Mouse (Mus musculus) forebrain, postnatal 0 days (tissue): ENCODE results near the gene Nol6. TPM values are rescaled to one million over a fixed set of nuclear protein-coding genes. Genes with fewer than 3 reads are reported as not detected.

Experiments used
- ATAC-seq: fragments of 200-750 bp; cut with Nextera tagmentation; 2 replicates; pipeline ENCODE4 v1.8.0; 2017; ENCODE audit warnings: mild to moderate bottlenecking, moderate library complexity
- DNase-seq: peaks from one replicate; pipeline ENCODE4 v3.0.0-alpha.2; 2015
- H3K27ac ChIP-seq: fragments of 300-500 bp; sonication (generic); 2 replicates; pipeline ENCODE4 v1.5.1; 2014; ENCODE audit warnings: low read depth, mild to moderate bottlenecking, antibody characterized with exemption, low read length, moderate library complexity, mixed read lengths
- H3K27me3 ChIP-seq: fragments of 300-500 bp; sonication (generic); 2 replicates; pipeline ENCODE4 v1.6.1; 2014; ENCODE audit warnings: mild to moderate bottlenecking, low read length, mixed read lengths; ENCODE audit not compliant: insufficient read depth
- H3K36me3 ChIP-seq: fragments of 300-500 bp; sonication (generic); 2 replicates; pipeline ENCODE4 v1.6.1; 2014; ENCODE audit warnings: mild to moderate bottlenecking, moderate library complexity; ENCODE audit not compliant: insufficient read depth
- H3K4me1 ChIP-seq: fragments of 300-500 bp; sonication (generic); 2 replicates; pipeline ENCODE4 v1.6.1; 2014; ENCODE audit warnings: antibody characterized with exemption; ENCODE audit not compliant: insufficient read depth
- H3K4me2 ChIP-seq: fragments of 300-500 bp; sonication (generic); 2 replicates; pipeline ENCODE4 v1.6.1; 2014; ENCODE audit warnings: low read depth, mild to moderate bottlenecking, moderate library complexity
- H3K4me3 ChIP-seq: fragments of 300-500 bp; sonication (generic); 2 replicates; pipeline ENCODE4 v1.5.1; 2014; ENCODE audit warnings: low read depth, low read length, mixed read lengths
- H3K9ac ChIP-seq: fragments of 300-500 bp; sonication (generic); 2 replicates; pipeline ENCODE4 v1.6.1; 2014; ENCODE audit warnings: mild to moderate bottlenecking
- H3K9me3 ChIP-seq: fragments of 300-500 bp; sonication (generic); 2 replicates; pipeline ENCODE4 v1.6.1; 2016; ENCODE audit warnings: low read length
- CTCF ChIP-seq: sonication (generic); IDR thresholded peaks from 2 replicates; pipeline ENCODE4 v1.5.1; 2016; ENCODE audit warnings: antibody characterized with exemption, control low read depth, low read depth
- WGBS: fragments of 180-500 bp; shearing (Covaris S2); extraction: QIAGEN DNeasy Blood & Tissue Kit; methylation state at CpG from one replicate; pipeline ENCODE4 v1.1.7; 2014; 5-methylcytosine and 5-hydroxymethylcytosine counted together
- polyA plus RNA-seq: library from polyadenylated mRNA; unstranded; fragments of >200 nt; fragmentation: Nextera tagmentation; extraction: Ambion mirVana; gene quantifications from 2 replicates; pipeline ENCODE4 v1.2.1, GENCODE M21; 2015
- total RNA-seq: library from RNA; depleted of rRNA; stranded (reverse); fragments of >200 nt; gene quantifications from 2 replicates; pipeline ENCODE4 v1.2.3, GENCODE M21; 2014

Gene Nol6
- total and polyA plus RNA-seq, 2 experiments from 2014 or later = 46.0 to 81.8 TPM

DNA sequence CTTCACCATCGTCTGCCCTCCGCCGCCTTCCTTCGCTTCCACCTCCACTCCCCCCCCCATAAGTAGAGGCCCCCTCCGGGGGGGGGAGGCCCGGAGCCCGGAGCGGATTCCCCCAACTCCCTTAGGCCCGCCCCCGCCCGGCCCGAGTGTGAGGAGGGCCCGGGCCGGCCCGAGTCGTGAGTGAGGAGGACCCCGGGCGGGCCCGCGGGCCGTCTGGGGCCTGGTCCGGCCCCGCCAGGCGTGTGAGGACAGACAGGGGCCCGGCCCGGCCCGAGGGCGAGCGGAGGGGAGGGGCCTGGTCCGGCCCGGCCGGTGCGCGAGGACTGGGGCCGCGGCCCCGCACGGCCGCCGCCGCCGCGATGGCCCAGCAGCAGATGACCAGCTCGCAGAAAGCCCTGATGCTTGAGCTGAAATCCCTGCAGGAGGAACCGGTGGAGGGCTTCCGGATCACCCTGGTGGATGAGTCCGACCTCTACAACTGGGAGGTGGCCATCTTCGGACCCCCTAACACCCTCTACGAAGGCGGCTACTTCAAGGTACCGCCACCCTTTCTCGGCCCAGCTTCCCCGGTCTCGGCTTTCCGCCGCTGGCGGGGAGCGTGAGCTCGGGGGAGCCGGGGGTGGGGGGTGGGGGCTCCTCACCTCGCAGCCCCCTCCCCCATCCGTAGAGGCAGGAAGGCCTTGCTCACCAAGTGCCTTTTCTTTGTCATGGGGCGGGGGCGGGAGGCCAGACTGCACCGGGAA, 11.6 kb upstream of the Nol6 start, which contains the start of gene Ube2r2:
Ube2r2 (plus strand) TSS at position 33 of the 743 bp plus-strand sequence.
- no peaks in the 10 kb centered on the region for H3K36me3 ChIP-seq
- H3K4me2 ChIP-seq = peak within 1 kb of the TSS; percentile 66
- 0 out of 2 replicates have a peak, but pooled peaks have one; percentile 10 for TF ChIP-seq CTCF
- H3K9ac ChIP-seq = peak within 1 kb of the TSS; percentile 94
- H3K9me3 ChIP-seq = no peaks in the 10 kb centered on the region
- WGBS = 1% methylated on average over 59 of the region's 65 CpGs
- no peaks in the 10 kb centered on the region for H3K27me3 ChIP-seq
- peak; percentile 57 for ATAC-seq
- H3K4me1 ChIP-seq = peaks cover 10% of the 10 kb centered on the region; the same call in 1 of the 2 replicates
- peak within 1 kb of the TSS; percentile 94 for H3K4me3 ChIP-seq
- H3K27ac ChIP-seq = peak within 1 kb of the TSS; percentile 96
- peak; percentile 64 for DNase-seq

DNA sequence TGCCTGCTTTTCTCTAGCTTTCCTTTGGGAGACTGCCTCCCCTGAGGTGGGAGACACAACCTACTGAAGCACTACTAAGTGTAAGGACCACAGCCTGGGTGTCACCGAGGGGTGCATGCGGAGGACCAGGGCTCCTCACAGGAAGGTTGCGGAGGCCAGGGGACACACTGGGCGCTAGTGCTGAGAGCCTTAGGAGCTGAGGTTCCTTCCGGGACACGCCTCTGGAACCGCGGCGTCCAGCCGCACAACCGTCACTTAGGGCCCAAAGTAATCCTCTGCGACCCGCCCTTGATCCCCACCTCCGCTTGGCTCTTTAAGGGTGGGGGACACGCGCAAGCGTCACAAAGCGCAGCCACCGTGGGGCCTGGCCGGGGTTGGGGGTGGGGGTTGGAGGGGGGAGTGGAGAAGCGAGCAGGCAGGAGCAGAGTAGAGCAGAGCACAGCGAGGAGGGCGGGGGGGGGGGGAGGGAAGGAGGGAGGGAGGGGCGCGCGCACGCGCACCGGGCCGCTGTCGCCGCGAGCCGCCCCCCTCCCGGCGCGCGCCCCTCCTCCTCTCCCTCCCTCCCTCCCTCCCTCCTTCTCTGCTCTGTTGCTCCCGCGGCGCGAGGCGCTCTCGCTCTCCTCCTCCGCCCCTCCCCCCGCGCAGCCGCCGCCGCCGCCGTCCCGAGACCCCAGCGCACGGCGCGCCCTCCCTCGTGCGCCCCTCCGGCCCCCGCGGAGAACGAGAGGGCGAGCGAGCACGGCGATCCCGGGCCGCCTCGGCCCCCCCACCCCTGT, 10.9 kb upstream of the Nol6 start:
- peak overlapping the region; percentile 94 for H3K9ac ChIP-seq
- no peaks in the 10 kb centered on the region for H3K27me3 ChIP-seq
- peak overlapping the region; percentile 96 for H3K27ac ChIP-seq
- DNase-seq (peak; percentile 91), ATAC-seq (peak; percentile 95)
- peak overlapping the region; percentile 66 for H3K4me2 ChIP-seq
- TF ChIP-seq CTCF = no peak
- no peaks in the 10 kb centered on the region for H3K36me3 ChIP-seq
- WGBS = 4% methylated on average over 27 of the region's 70 CpGs
- peak overlapping the region; percentile 94 for H3K4me3 ChIP-seq
- no peaks in the 10 kb centered on the region for H3K9me3 ChIP-seq
- peaks cover 10% of the 10 kb centered on the region; the same call in 1 of the 2 replicates for H3K4me1 ChIP-seq

DNA sequence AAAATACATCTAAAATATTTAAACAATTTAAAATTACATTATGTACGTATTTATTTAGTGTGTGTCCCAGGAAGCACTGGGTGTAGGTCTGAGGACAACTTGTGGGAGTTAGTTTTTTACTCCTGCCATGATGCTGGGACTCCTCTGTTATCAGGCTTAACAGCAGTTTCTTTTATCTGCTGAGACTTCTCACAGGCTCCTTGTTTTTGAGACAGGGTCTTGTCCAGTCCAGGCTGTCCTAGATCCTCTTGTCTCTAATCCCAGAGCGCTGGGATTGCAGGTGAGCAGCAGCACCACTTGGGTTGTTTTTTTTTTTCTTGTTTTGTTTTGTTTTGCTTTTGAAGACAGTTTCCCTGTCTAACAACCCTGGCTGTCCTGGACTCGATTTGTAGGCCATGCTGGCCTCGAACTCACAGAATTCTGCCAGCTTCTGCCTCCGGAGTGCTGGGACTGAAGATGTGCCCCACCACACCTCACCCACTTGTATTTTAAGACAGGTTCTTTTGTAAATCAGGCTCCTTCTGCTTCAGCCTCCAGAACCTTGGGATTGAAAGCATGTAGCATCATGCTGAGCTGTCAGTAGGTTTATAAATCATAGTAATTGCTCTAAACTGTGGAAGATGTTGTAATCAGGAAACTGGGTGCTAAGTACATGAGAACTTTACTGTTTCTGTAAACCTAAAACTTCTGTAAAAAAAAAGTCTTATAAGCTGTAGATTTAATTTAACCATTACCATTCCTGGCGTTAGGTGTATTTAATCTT, 9.5 kb upstream of the Nol6 start:
- no peaks in the 10 kb centered on the region for H3K27me3 ChIP-seq
- no peak for DNase-seq

DNA sequence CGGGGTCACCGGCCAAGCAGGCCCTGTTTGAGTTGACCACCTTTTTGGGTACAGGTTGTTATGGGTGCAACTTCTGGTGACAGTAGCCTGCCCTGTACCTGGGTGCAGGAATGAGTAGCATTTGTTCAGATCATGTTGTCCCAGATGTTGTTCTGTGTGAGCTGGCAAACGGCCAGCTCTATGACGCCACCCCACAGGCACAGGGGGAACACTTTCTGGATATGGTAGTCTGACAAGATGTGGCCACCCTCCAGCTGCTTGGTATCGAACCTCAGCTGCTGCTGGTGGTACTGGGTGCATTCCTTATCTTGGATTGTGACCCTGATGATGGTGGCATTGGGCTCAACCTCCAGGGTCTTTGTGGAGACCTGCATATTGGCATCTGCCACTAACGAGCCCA, 8.2 kb upstream of the Nol6 start:
- ATAC-seq (no peak), DNase-seq (no peak)
- no peak overlapping the region for H3K9ac ChIP-seq
- H3K27me3 ChIP-seq = no peaks in the 10 kb centered on the region
- no peak overlapping the region for H3K27ac ChIP-seq
- H3K4me2 ChIP-seq = no peak overlapping the region
- H3K9me3 ChIP-seq = no peaks in the 10 kb centered on the region
- H3K4me1 ChIP-seq = peaks cover 9% of the 10 kb centered on the region; the same call in 1 of the 2 replicates
- WGBS = 67% methylated on average over 6 of the region's 6 CpGs
- no peak overlapping the region for H3K4me3 ChIP-seq
- no peak for TF ChIP-seq CTCF
- H3K36me3 ChIP-seq = no peaks in the 10 kb centered on the region

More for the DNA sequence above, 9.5 kb upstream of the Nol6 start:
- H3K27ac ChIP-seq = no peak overlapping the region
- TF ChIP-seq CTCF = no peak
- H3K36me3 ChIP-seq = no peaks in the 10 kb centered on the region
- H3K4me2 ChIP-seq = no peak overlapping the region
- peaks cover 10% of the 10 kb centered on the region; the same call in 1 of the 2 replicates for H3K4me1 ChIP-seq
- no peak for ATAC-seq
- WGBS = 84% methylated on average over 6 of the region's 6 CpGs
- H3K9me3 ChIP-seq = no peaks in the 10 kb centered on the region
- H3K9ac ChIP-seq = no peak overlapping the region
- no peak overlapping the region for H3K4me3 ChIP-seq

DNA sequence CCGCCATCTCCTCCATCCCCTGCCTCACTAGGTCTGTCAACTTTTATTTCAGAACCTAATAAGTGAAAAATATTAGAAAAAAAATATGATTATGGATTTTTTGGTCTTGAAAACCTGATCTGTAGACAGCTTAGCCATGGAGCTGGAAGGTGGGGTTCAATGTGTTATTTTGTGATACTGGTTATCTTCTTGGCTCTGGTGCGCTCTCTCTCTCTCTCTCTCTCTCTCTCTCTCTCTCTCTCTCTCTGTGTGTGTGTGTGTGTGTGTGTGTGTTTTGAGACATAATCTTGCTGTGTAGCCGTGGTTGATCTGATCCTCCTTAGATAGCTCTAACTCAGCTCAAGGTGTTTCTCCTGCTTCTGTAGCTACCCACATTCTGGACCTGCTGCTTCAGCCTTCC, 5.6 kb upstream of the Nol6 start:
- no peak for DNase-seq
- no peak for TF ChIP-seq CTCF
- Histone ChIP-seq H3K36me3 (no peaks in the 10 kb centered on the region), H3K4me1 (peaks cover 5% of the 10 kb centered on the region; the same call in 1 of the 2 replicates), H3K9ac (no peak overlapping the region), H3K9me3 (no peaks in the 10 kb centered on the region), H3K27ac (no peak overlapping the region), H3K27me3 (no peaks in the 10 kb centered on the region), H3K4me2 (no peak overlapping the region), H3K4me3 (no peak overlapping the region)
- ATAC-seq = no peak
- 90% methylated on average over 3 of the region's 3 CpGs for WGBS

DNA sequence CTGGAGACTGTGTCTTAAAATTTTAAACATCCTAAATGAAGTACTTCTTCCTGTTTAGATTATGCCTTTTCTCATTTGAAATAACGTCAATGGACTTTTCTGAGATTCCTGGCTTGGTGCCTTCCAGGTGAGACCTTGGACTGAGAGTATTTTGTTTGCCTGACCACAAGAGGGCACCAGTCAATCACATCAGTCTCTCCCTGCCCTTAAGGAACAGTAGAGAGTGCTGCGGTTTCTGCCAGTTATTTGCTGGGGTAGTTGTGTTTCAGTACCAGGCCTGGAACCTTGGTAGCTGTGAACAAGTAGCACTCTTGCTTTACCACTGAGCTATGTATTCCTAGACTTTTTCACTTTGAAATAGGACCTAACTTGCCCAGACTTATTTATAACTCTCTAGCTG, 5.2 kb upstream of the Nol6 start:
- Histone ChIP-seq H3K27me3 (no peaks in the 10 kb centered on the region), H3K4me1 (peaks cover 2% of the 10 kb centered on the region; the same call in 1 of the 2 replicates), H3K36me3 (no peaks in the 10 kb centered on the region), H3K9ac (no peak overlapping the region), H3K4me2 (no peak overlapping the region), H3K9me3 (no peaks in the 10 kb centered on the region), H3K4me3 (no peak overlapping the region), H3K27ac (no peak overlapping the region)
- ATAC-seq (peak; percentile 50; the same call in 1 of the 2 replicates), DNase-seq (peak; percentile 33)
- 3% methylated on average over 2 of the region's 2 CpGs for WGBS
- TF ChIP-seq CTCF = peak; percentile 72
